Mouse (Mus musculus): ENCODE measurements around the gene Trp63. TPM values are rescaled to one million over a fixed set of nuclear protein-coding genes. Genes with fewer than 3 reads are reported as not detected.
A peak's percentile ranks its signal among the peaks of the same experiment; 100 is the strongest.
"Not testable (repeated sequence)": the region's sequence is repeated elsewhere in the genome, so short reads cannot be mapped to it uniquely, and the experiment has no call there.

Gene Trp63
- total RNA-seq (2021): under 1 TPM; 0.30 to 0.67 TPM
- long read RNA-seq, experiment 1: 0 reads
- long read RNA-seq, experiment 2: 0 reads

- DNase-seq: no peak
Measured at GRCm38 (mm10) chr16:25683531-25684248, at the start of gene Trp63. Trp63 (plus strand) TSS chr16:25683763.

- DNase-seq: not testable (repeated sequence)
Measured at GRCm38 (mm10) chr16:25644716-25645115, 38.8 kb upstream of the Trp63 start.

- DNase-seq: no peak
Measured at GRCm38 (mm10) chr16:25660510-25661235, 22.9 kb upstream of the Trp63 start.

- DNase-seq: no peak
Measured at GRCm38 (mm10) chr16:25663116-25663515, 20.4 kb upstream of the Trp63 start.

GRCm38 (mm10) chr16:25673861-25674440, 9.6 kb upstream of the Trp63 start:
- DNase-seq: no peak

GRCm38 (mm10) chr16:25680369-25680768, 3.2 kb upstream of the Trp63 start:
- no peak for DNase-seq

- DNase-seq: no peak
Measured at GRCm38 (mm10) chr16:25682533-25682932, 1.0 kb upstream of the Trp63 start.

GRCm38 (mm10) chr16:25684572-25684971, 1.0 kb downstream of the Trp63 start:
- no peak for DNase-seq

GRCm38 (mm10) chr16:25690612-25691011, 7.0 kb downstream of the Trp63 start:
- DNase-seq: no peak

GRCm38 (mm10) chr16:25701252-25701651, 17.7 kb downstream of the Trp63 start:
- no peak for DNase-seq

- no peak for DNase-seq
Measured at GRCm38 (mm10) chr16:25706260-25706659, 22.7 kb downstream of the Trp63 start.

- DNase-seq: no peak
Measured at GRCm38 (mm10) chr16:25715790-25716189, 32.2 kb downstream of the Trp63 start.

- no peak for DNase-seq
Measured at GRCm38 (mm10) chr16:25723131-25723530, 39.6 kb downstream of the Trp63 start.

- DNase-seq: no peak
Measured at GRCm38 (mm10) chr16:25727001-25727400, 43.4 kb downstream of the Trp63 start.

GRCm38 (mm10) chr16:25727957-25728506, 44.5 kb downstream of the Trp63 start:
- DNase-seq: peak; percentile 10

- DNase-seq: no peak
Measured at GRCm38 (mm10) chr16:25736912-25737311, 53.3 kb downstream of the Trp63 start.

GRCm38 (mm10) chr16:25737623-25738050, 54.1 kb downstream of the Trp63 start:
- DNase-seq: no peak

GRCm38 (mm10) chr16:25746807-25747206, 63.2 kb downstream of the Trp63 start:
- peak; percentile 7 for DNase-seq

- no peak for DNase-seq
Measured at GRCm38 (mm10) chr16:25751866-25752265, 68.3 kb downstream of the Trp63 start.

GRCm38 (mm10) chr16:25758108-25758507, 74.5 kb downstream of the Trp63 start:
- DNase-seq: no peak

GRCm38 (mm10) chr16:25765549-25765948, 82.0 kb downstream of the Trp63 start:
- no peak for DNase-seq

- no peak for DNase-seq
Measured at GRCm38 (mm10) chr16:25774611-25775010, 91.0 kb downstream of the Trp63 start.

- DNase-seq: no peak
Measured at GRCm38 (mm10) chr16:25777501-25777900, 93.9 kb downstream of the Trp63 start.
